Mouse (Mus musculus) 416B (cell line): ENCODE measurements around the gene Cd274.

Experiments used
- DNase-seq: peaks from one replicate; pipeline ENCODE4 v3.0.0; 2011; ENCODE audit warnings: low read depth

Cd274 gene

DNA sequence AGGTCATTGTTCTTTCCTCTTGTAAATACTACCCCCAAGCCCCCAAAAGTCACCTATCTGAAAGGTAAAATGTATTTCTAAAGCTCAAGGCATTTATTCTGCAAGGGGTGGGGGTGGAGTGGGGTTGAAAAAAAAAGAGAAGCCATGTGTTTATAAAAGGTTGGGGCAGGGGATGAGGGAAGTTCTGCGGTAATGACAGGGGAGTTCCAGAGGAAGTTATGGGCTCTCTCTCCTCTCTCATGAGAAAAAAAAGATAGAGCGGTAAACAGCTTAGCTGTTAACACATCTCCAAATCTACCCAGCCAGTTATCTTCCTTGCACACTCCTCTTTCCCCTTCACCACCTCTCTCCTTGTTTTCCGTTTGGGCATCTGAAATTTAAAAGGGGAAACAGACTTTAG is 63.7 kb downstream of the Cd274 start:
- DNase-seq: peak; percentile 95

DNA sequence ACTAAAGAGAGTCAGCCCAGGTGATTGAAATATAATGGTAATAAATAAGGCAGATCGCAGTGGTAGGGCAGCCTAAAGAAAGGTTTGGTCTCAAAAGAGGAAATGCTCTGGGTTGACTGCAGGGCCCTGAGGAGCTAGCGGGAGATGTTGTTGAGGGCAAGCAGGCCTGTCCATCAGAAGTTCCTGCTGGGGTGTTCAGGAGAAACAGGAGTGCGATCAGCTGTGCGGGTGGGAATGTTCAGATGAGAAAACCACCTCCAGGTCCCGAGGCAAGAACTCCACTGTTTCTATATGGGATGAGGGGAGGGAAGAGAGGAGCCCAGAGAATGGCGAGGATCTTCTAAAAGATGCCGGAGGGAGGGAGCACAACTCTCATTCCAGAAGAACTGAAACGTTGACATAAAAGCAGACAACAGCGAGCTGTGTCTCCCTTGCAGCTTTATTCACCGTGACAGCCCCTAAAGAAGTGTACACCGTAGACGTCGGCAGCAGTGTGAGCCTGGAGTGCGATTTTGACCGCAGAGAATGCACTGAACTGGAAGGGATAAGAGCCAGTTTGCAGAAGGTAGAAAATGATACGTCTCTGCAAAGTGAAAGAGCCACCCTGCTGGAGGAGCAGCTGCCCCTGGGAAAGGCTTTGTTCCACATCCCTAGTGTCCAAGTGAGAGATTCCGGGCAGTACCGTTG is 69.7 kb downstream of the Cd274 start:
- DNase-seq: no peak
